Mouse (Mus musculus) embryonic facial prominence, embryonic 10.5 days (tissue): ENCODE results near the gene Mvp. TPM values are rescaled to one million over a fixed set of nuclear protein-coding genes. Genes with fewer than 3 reads are reported as not detected.

ENCODE experiments used
- DNase-seq: peaks from one replicate; pipeline ENCODE4 v3.0.0-alpha.2; 2017; ENCODE audit warnings: low spot score
- H3K27ac ChIP-seq: fragments of 300-500 bp; sonication (generic); replicated peaks from 2 replicates; pipeline ENCODE4 v1.5.1; 2016; ENCODE audit warnings: mild to moderate bottlenecking
- H3K27me3 ChIP-seq: fragments of 300-500 bp; sonication (generic); replicated peaks from 2 replicates; pipeline ENCODE4 v1.6.1; 2016; ENCODE audit warnings: low read depth, mild to moderate bottlenecking; ENCODE audit not compliant: poor library complexity, severe bottlenecking
- H3K36me3 ChIP-seq: fragments of 300-500 bp; sonication (generic); replicated peaks from 2 replicates; pipeline ENCODE4 v1.6.1; 2016; ENCODE audit warnings: mild to moderate bottlenecking, moderate library complexity
- H3K4me1 ChIP-seq: fragments of 300-500 bp; sonication (generic); 2 replicates; pipeline ENCODE4 v1.6.1; 2016
- H3K4me3 ChIP-seq: fragments of 300-500 bp; sonication (generic); 2 replicates; pipeline ENCODE4 v1.5.1; 2016; ENCODE audit warnings: mild to moderate bottlenecking, moderate library complexity
- H3K9me3 ChIP-seq: fragments of 300-500 bp; sonication (generic); 2 replicates; pipeline ENCODE4 v1.6.1; 2016; ENCODE audit warnings: mild to moderate bottlenecking
- WGBS: fragments of 180-500 bp; shearing (Covaris S2); methylation state at CpG from one replicate; pipeline ENCODE4 v1.1.7; 2016; 5-methylcytosine and 5-hydroxymethylcytosine counted together
- polyA plus RNA-seq: library from polyadenylated mRNA; unstranded; fragments of >200 nt; fragmentation: Nextera tagmentation; extraction: Ambion mirVana; gene quantifications from 2 replicates; pipeline ENCODE4 v1.2.1, GENCODE M21; 2016

Gene Mvp
- polyA plus RNA-seq = 4.1 TPM in 2 replicates

- H3K4me3 ChIP-seq = peak within 1 kb of the TSS; percentile 89
- peaks cover 51% of the 10 kb centered on the region for H3K36me3 ChIP-seq
- H3K9me3 ChIP-seq = no peaks in the 10 kb centered on the region
- H3K4me1 ChIP-seq = peaks cover 56% of the 10 kb centered on the region
- peak within 1 kb of the TSS; percentile 97 for H3K27ac ChIP-seq
- no peaks in the 10 kb centered on the region for H3K27me3 ChIP-seq
- peak; percentile 61 for DNase-seq
- WGBS = 53% methylated on average over 11 of the region's 11 CpGs
These were observed at the start of gene Mvp for GRCm38 (mm10) chr7:127014320-127014719. Gene Mvp (minus strand): TSS chr7:127014621.

- H3K4me1 ChIP-seq = no peaks in the 10 kb centered on the region
- H3K4me3 ChIP-seq = no peak overlapping the region
- no peaks in the 10 kb centered on the region for H3K36me3 ChIP-seq
- no peak overlapping the region for H3K27ac ChIP-seq
- H3K27me3 ChIP-seq = no peaks in the 10 kb centered on the region
- no peak for DNase-seq
- WGBS = 70% methylated on average over 5 of the region's 5 CpGs
- H3K9me3 ChIP-seq = no peaks in the 10 kb centered on the region
These were observed 40.7 kb upstream of the Mvp start for GRCm38 (mm10) chr7:127055026-127055585.

GRCm38 (mm10) chr7:127041851-127042672, 27.6 kb upstream of the Mvp start, which contains the start of gene Kif22:
Gene Kif22 (minus strand): TSS chr7:127042471.
- under 1% methylated on average over 53 of the region's 53 CpGs for WGBS
- H3K27ac ChIP-seq = peak within 1 kb of the TSS; percentile 94
- DNase-seq = peak; percentile 91
- H3K4me3 ChIP-seq = peak within 1 kb of the TSS; percentile 97
- H3K9me3 ChIP-seq = no peaks in the 10 kb centered on the region
- H3K27me3 ChIP-seq = no peaks in the 10 kb centered on the region
- peaks cover 25% of the 10 kb centered on the region for H3K4me1 ChIP-seq
- peaks cover 38% of the 10 kb centered on the region for H3K36me3 ChIP-seq

GRCm38 (mm10) chr7:127031244-127031643, 16.8 kb upstream of the Mvp start:
- peaks cover 12% of the 10 kb centered on the region for H3K4me1 ChIP-seq
- peaks cover 86% of the 10 kb centered on the region for H3K36me3 ChIP-seq
- 86% methylated on average over 1 of the region's 1 CpGs for WGBS
- H3K27ac ChIP-seq = no peak overlapping the region
- no peaks in the 10 kb centered on the region for H3K27me3 ChIP-seq
- H3K4me3 ChIP-seq = no peak overlapping the region
- DNase-seq = no peak
- H3K9me3 ChIP-seq = no peaks in the 10 kb centered on the region

GRCm38 (mm10) chr7:127030172-127030571, 15.8 kb upstream of the Mvp start:
- WGBS = 95% methylated on average over 1 of the region's 1 CpGs
- Histone ChIP-seq H3K27ac (no peak overlapping the region), H3K36me3 (peaks cover 80% of the 10 kb centered on the region), H3K9me3 (no peaks in the 10 kb centered on the region), H3K27me3 (no peaks in the 10 kb centered on the region), H3K4me1 (peaks cover 15% of the 10 kb centered on the region), H3K4me3 (no peak overlapping the region)
- no peak for DNase-seq

- peaks cover 38% of the 10 kb centered on the region for H3K4me1 ChIP-seq
- no peaks in the 10 kb centered on the region for H3K27me3 ChIP-seq
- H3K36me3 ChIP-seq = peaks cover 80% of the 10 kb centered on the region
- peak overlapping the region; percentile 100 for H3K27ac ChIP-seq
- 72% methylated on average over 8 of the region's 8 CpGs for WGBS
- no peak for DNase-seq
- peak overlapping the region; percentile 86 for H3K4me3 ChIP-seq
- no peaks in the 10 kb centered on the region for H3K9me3 ChIP-seq
These were observed 13.5 kb upstream of the Mvp start for GRCm38 (mm10) chr7:127027885-127028284.

GRCm38 (mm10) chr7:127026984-127027726, 12.7 kb upstream of the Mvp start, which contains the start of gene Maz:
Gene Maz (minus strand): TSS chr7:127027037.
- Histone ChIP-seq H3K4me3 (peak within 1 kb of the TSS; percentile 86), H3K9me3 (no peaks in the 10 kb centered on the region), H3K27ac (peak within 1 kb of the TSS; percentile 100), H3K36me3 (peaks cover 80% of the 10 kb centered on the region), H3K27me3 (no peaks in the 10 kb centered on the region), H3K4me1 (peaks cover 45% of the 10 kb centered on the region)
- under 1% methylated on average over 62 of the region's 63 CpGs for WGBS
- peak; percentile 100 for DNase-seq

GRCm38 (mm10) chr7:127026616-127026983, 12.2 kb upstream of the Mvp start:
- 3% methylated on average over 26 of the region's 48 CpGs for WGBS
- H3K27me3 ChIP-seq = no peaks in the 10 kb centered on the region
- peak overlapping the region; percentile 86 for H3K4me3 ChIP-seq
- peaks cover 50% of the 10 kb centered on the region for H3K4me1 ChIP-seq
- no peaks in the 10 kb centered on the region for H3K9me3 ChIP-seq
- peak overlapping the region; percentile 100 for H3K27ac ChIP-seq
- peaks cover 80% of the 10 kb centered on the region for H3K36me3 ChIP-seq
- no peak for DNase-seq

GRCm38 (mm10) chr7:127026161-127026600, 11.8 kb upstream of the Mvp start:
- under 1% methylated on average over 46 of the region's 48 CpGs for WGBS
- Histone ChIP-seq H3K27ac (peak overlapping the region; percentile 100), H3K36me3 (peaks cover 78% of the 10 kb centered on the region), H3K4me3 (peak overlapping the region; percentile 86), H3K27me3 (no peaks in the 10 kb centered on the region), H3K9me3 (no peaks in the 10 kb centered on the region), H3K4me1 (peaks cover 55% of the 10 kb centered on the region)
- DNase-seq = peak; percentile 86

- Histone ChIP-seq H3K27ac (peak overlapping the region; percentile 100), H3K36me3 (peaks cover 72% of the 10 kb centered on the region), H3K4me1 (peaks cover 60% of the 10 kb centered on the region), H3K4me3 (peak overlapping the region; percentile 86), H3K9me3 (no peaks in the 10 kb centered on the region), H3K27me3 (no peaks in the 10 kb centered on the region)
- DNase-seq = peak; percentile 71
- under 1% methylated on average over 64 of the region's 65 CpGs for WGBS
These were observed 11.2 kb upstream of the Mvp start for GRCm38 (mm10) chr7:127025556-127026160.

GRCm38 (mm10) chr7:127024755-127025555, 10.5 kb upstream of the Mvp start:
- WGBS = under 1% methylated on average over 30 of the region's 30 CpGs
- Histone ChIP-seq H3K27ac (peak overlapping the region; percentile 100), H3K4me1 (peaks cover 67% of the 10 kb centered on the region), H3K27me3 (no peaks in the 10 kb centered on the region), H3K36me3 (peaks cover 65% of the 10 kb centered on the region), H3K4me3 (peak overlapping the region; percentile 86), H3K9me3 (no peaks in the 10 kb centered on the region)
- DNase-seq = peak; percentile 85
